Mouse (Mus musculus) layer of hippocampus, adult 9-10 months (tissue): Measurements from ENCODE around the gene Atrip.

ENCODE experiments used
- DNase-seq: peaks from one replicate; pipeline ENCODE4 v3.0.0; 2022; ENCODE audit warnings: low spot score

The Atrip gene

GRCm38 (mm10) chr9:109058006-109058765 is 15.7 kb downstream of the Atrip start:
- no peak for DNase-seq

GRCm38 (mm10) chr9:109057543-109057942 is 16.4 kb downstream of the Atrip start:
- DNase-seq: no peak

GRCm38 (mm10) chr9:109056916-109057315 is 17.0 kb downstream of the Atrip start:
- no peak for DNase-seq

- no peak for DNase-seq
Measured at GRCm38 (mm10) chr9:109056081-109056690, 17.7 kb downstream of the Atrip start.

- no peak for DNase-seq
Measured at GRCm38 (mm10) chr9:109055271-109056030, 18.5 kb downstream of the Atrip start.

- DNase-seq: peak; percentile 59
Measured at GRCm38 (mm10) chr9:109054712-109055111, 19.2 kb downstream of the Atrip start.

GRCm38 (mm10) chr9:109053851-109054250 is 20.1 kb downstream of the Atrip start:
- DNase-seq: no peak

- DNase-seq: no peak
Measured at GRCm38 (mm10) chr9:109053366-109053765, 20.6 kb downstream of the Atrip start.

- no peak for DNase-seq
Measured at GRCm38 (mm10) chr9:109052490-109053260, 21.2 kb downstream of the Atrip start.

- DNase-seq: no peak
Measured at GRCm38 (mm10) chr9:109051651-109052489, 22.1 kb downstream of the Atrip start.

- DNase-seq: no peak
Measured at GRCm38 (mm10) chr9:109051011-109051501, 22.9 kb downstream of the Atrip start.

GRCm38 (mm10) chr9:109050674-109050997 is 23.3 kb downstream of the Atrip start:
- DNase-seq: no peak

- DNase-seq: no peak
Measured at GRCm38 (mm10) chr9:109049996-109050673, 23.8 kb downstream of the Atrip start.

- no peak for DNase-seq
Measured at GRCm38 (mm10) chr9:109049316-109049715, 24.6 kb downstream of the Atrip start.

GRCm38 (mm10) chr9:109046306-109046705 is 27.6 kb downstream of the Atrip start:
- no peak for DNase-seq

- DNase-seq: no peak
Measured at GRCm38 (mm10) chr9:109041351-109041750, 32.6 kb downstream of the Atrip start.

- no peak for DNase-seq
Measured at GRCm38 (mm10) chr9:109040906-109041305, 33.0 kb downstream of the Atrip start.

GRCm38 (mm10) chr9:109040216-109040615 is 33.7 kb downstream of the Atrip start:
- DNase-seq: no peak

GRCm38 (mm10) chr9:109039681-109040080 is 34.2 kb downstream of the Atrip start:
- no peak for DNase-seq

GRCm38 (mm10) chr9:109038901-109039364 is 35.0 kb downstream of the Atrip start:
- no peak for DNase-seq
